Mouse (Mus musculus) ES-E14 (cell line): ENCODE data around the gene Blcap.

Source experiments
- HCFC1 ChIP-seq: IDR thresholded peaks from 2 replicates; pipeline ENCODE4 v1.6.1; 2012; ENCODE audit warnings: low read length, inconsistent platforms, borderline replicate concordance; ENCODE audit not compliant: insufficient read depth
- ZC3H11A ChIP-seq: IDR thresholded peaks from 2 replicates; pipeline ENCODE4 v1.6.1; 2012; ENCODE audit warnings: low read depth, mild to moderate bottlenecking, inconsistent platforms, low read length, borderline replicate concordance
- ZNF384 ChIP-seq: IDR thresholded peaks from 2 replicates; pipeline ENCODE4 v1.6.1; 2012; ENCODE audit warnings: low read depth, low read length, inconsistent platforms

- no peak for TF ChIP-seq HCFC1
- no peak for TF ChIP-seq ZNF384
- TF ChIP-seq ZC3H11A = no peak
Measured at GRCm38 (mm10) chr2:157530056-157530955, 40.8 kb downstream of the Blcap start.
